Mouse (Mus musculus) lung, postnatal 0 days (tissue): ENCODE data around the gene Slc22a6. TPM values are rescaled to one million over a fixed set of nuclear protein-coding genes. Genes with fewer than 3 reads are reported as not detected.

Experiments
- ATAC-seq: fragments of 200-750 bp; cut with Nextera tagmentation; 2 replicates; pipeline ENCODE4 v1.8.0; 2017; ENCODE audit warnings: moderate library complexity
- DNase-seq: peaks from one replicate; pipeline ENCODE4 v3.0.0-alpha.2; 2016; ENCODE audit warnings: low spot score
- H3K27ac ChIP-seq: fragments of 300-500 bp; sonication (generic); 2 replicates; pipeline ENCODE4 v1.5.1; 2014; ENCODE audit warnings: antibody characterized with exemption, mild to moderate bottlenecking, low read length, mixed read lengths
- H3K27me3 ChIP-seq: fragments of 300-500 bp; sonication (generic); replicated peaks from 2 replicates; pipeline ENCODE4 v1.6.1; 2014; ENCODE audit warnings: low read length, mixed read lengths; ENCODE audit not compliant: insufficient read depth
- H3K36me3 ChIP-seq: fragments of 300-500 bp; sonication (generic); 2 replicates; pipeline ENCODE4 v1.6.1; 2014; ENCODE audit warnings: low read length, mixed read lengths; ENCODE audit not compliant: insufficient read depth
- H3K4me1 ChIP-seq: fragments of 300-500 bp; sonication (generic); 2 replicates; pipeline ENCODE4 v1.6.1; 2014; ENCODE audit warnings: antibody characterized with exemption, low read depth, low read length, mixed read lengths; ENCODE audit not compliant: insufficient read depth
- H3K4me2 ChIP-seq: fragments of 300-500 bp; sonication (generic); replicated peaks from 2 replicates; pipeline ENCODE4 v1.6.1; 2014; ENCODE audit warnings: low read depth, mild to moderate bottlenecking, low read length, moderate library complexity, mixed read lengths
- H3K4me3 ChIP-seq: fragments of 300-500 bp; sonication (generic); 2 replicates; pipeline ENCODE4 v1.5.1; 2014; ENCODE audit warnings: low read depth, low read length
- H3K9ac ChIP-seq: fragments of 300-500 bp; sonication (generic); replicated peaks from 2 replicates; pipeline ENCODE4 v1.6.1; 2014; ENCODE audit warnings: low read depth, mild to moderate bottlenecking
- H3K9me3 ChIP-seq: fragments of 300-500 bp; sonication (generic); 2 replicates; pipeline ENCODE4 v1.6.1; 2016; ENCODE audit warnings: low read length, mixed read lengths
- CTCF ChIP-seq: IDR thresholded peaks from 2 replicates; pipeline ENCODE4 v1.5.1; 2016; ENCODE audit warnings: antibody characterized with exemption, mild to moderate bottlenecking
- EP300 ChIP-seq: IDR thresholded peaks from 2 replicates; pipeline ENCODE4 v1.6.1; 2016; ENCODE audit warnings: antibody characterized with exemption, mild to moderate bottlenecking, control low read depth
- WGBS: fragments of 180-500 bp; shearing (Covaris S2); extraction: QIAGEN DNeasy Blood & Tissue Kit; methylation state at CpG from one replicate; pipeline ENCODE4 v1.1.7; 2014; 5-methylcytosine and 5-hydroxymethylcytosine counted together
- polyA plus RNA-seq: library from polyadenylated mRNA; unstranded; fragments of >200 nt; fragmentation: Nextera tagmentation; extraction: Ambion mirVana; gene quantifications from 2 replicates; pipeline ENCODE4 v1.2.1, GENCODE M21; 2015

Slc22a6 gene
- polyA plus RNA-seq, 1 experiment from 2014 or later = not detected

GRCm38 (mm10) chr19:8601922-8602321 is 15.9 kb upstream of the Slc22a6 start:
- no peak for ATAC-seq

GRCm38 (mm10) chr19:8602914-8603313 is 14.9 kb upstream of the Slc22a6 start:
- Histone ChIP-seq H3K4me2 (no peak overlapping the region), H3K4me1 (no peaks in the 10 kb centered on the region), H3K36me3 (no peaks in the 10 kb centered on the region), H3K9me3 (no peaks in the 10 kb centered on the region), H3K27ac (no peak overlapping the region), H3K27me3 (no peaks in the 10 kb centered on the region), H3K4me3 (no peak overlapping the region), H3K9ac (no peak overlapping the region)
- TF ChIP-seq CTCF (no peak), EP300 (no peak)
- WGBS = 38% methylated on average over 3 of the region's 3 CpGs
- ATAC-seq = no peak
- DNase-seq = no peak

More at GRCm38 (mm10) chr19:8601922-8602321, 15.9 kb upstream of the Slc22a6 start:
- H3K36me3 ChIP-seq = no peaks in the 10 kb centered on the region
- no peak overlapping the region for H3K4me2 ChIP-seq
- H3K4me1 ChIP-seq = no peaks in the 10 kb centered on the region
- no peak overlapping the region for H3K27ac ChIP-seq
- DNase-seq = no peak
- no peaks in the 10 kb centered on the region for H3K9me3 ChIP-seq
- H3K4me3 ChIP-seq = no peak overlapping the region
- TF ChIP-seq CTCF = no peak
- no peaks in the 10 kb centered on the region for H3K27me3 ChIP-seq
- H3K9ac ChIP-seq = no peak overlapping the region

GRCm38 (mm10) chr19:8604536-8605240 is 13.2 kb upstream of the Slc22a6 start:
- Histone ChIP-seq H3K9ac (no peak overlapping the region), H3K36me3 (no peaks in the 10 kb centered on the region), H3K27me3 (no peaks in the 10 kb centered on the region), H3K4me1 (no peaks in the 10 kb centered on the region), H3K4me3 (no peak overlapping the region), H3K9me3 (no peaks in the 10 kb centered on the region), H3K4me2 (no peak overlapping the region), H3K27ac (no peak overlapping the region)
- ATAC-seq (no peak), DNase-seq (no peak)
- TF ChIP-seq EP300 (no peak), CTCF (no peak)
- 82% methylated on average over 8 of the region's 8 CpGs for whole genome bisulfite sequencing

GRCm38 (mm10) chr19:8605241-8605558 is 12.6 kb upstream of the Slc22a6 start:
- Histone ChIP-seq H3K36me3 (no peaks in the 10 kb centered on the region), H3K4me2 (no peak overlapping the region), H3K4me1 (no peaks in the 10 kb centered on the region), H3K4me3 (no peak overlapping the region), H3K27me3 (no peaks in the 10 kb centered on the region), H3K9ac (no peak overlapping the region), H3K9me3 (no peaks in the 10 kb centered on the region), H3K27ac (no peak overlapping the region)
- ATAC-seq (no peak), DNase-seq (no peak)
- WGBS = 85% methylated on average over 3 of the region's 3 CpGs
- TF ChIP-seq EP300 = no peak

- WGBS = 62% methylated on average over 8 of the region's 8 CpGs
- H3K9ac ChIP-seq = no peak overlapping the region
- no peak overlapping the region for H3K4me3 ChIP-seq
- DNase-seq (no peak), ATAC-seq (peak; percentile 50)
- H3K9me3 ChIP-seq = no peaks in the 10 kb centered on the region
- H3K36me3 ChIP-seq = no peaks in the 10 kb centered on the region
- TF ChIP-seq EP300 = no peak
- no peak for TF ChIP-seq CTCF
- no peaks in the 10 kb centered on the region for H3K4me1 ChIP-seq
- no peak overlapping the region for H3K4me2 ChIP-seq
- no peak overlapping the region for H3K27ac ChIP-seq
- no peaks in the 10 kb centered on the region for H3K27me3 ChIP-seq
Observed at GRCm38 (mm10) chr19:8611358-8612123, 6.3 kb upstream of the Slc22a6 start.

GRCm38 (mm10) chr19:8613111-8613510 is 4.7 kb upstream of the Slc22a6 start:
- no peaks in the 10 kb centered on the region for H3K9me3 ChIP-seq
- H3K36me3 ChIP-seq = no peaks in the 10 kb centered on the region
- H3K4me3 ChIP-seq = no peak overlapping the region
- WGBS = 69% methylated on average over 2 of the region's 2 CpGs
- no peak for ATAC-seq
- H3K4me1 ChIP-seq = no peaks in the 10 kb centered on the region
- no peak overlapping the region for H3K27ac ChIP-seq
- H3K27me3 ChIP-seq = no peaks in the 10 kb centered on the region
- no peak overlapping the region for H3K9ac ChIP-seq
- DNase-seq = no peak
- no peak overlapping the region for H3K4me2 ChIP-seq
- TF ChIP-seq EP300 (no peak), CTCF (no peak)
